Mouse (Mus musculus) gonadal fat pad, adult 2 months (tissue): Measurements from ENCODE around the gene Zfr. TPM values are rescaled to one million over a fixed set of nuclear protein-coding genes. Genes with fewer than 3 reads are reported as not detected.
"Not testable (repeated sequence)": the region's sequence is repeated elsewhere in the genome, so short reads cannot be mapped to it uniquely, and the experiment has no call there.

ENCODE experiments used
- DNase-seq: peaks from one replicate; pipeline ENCODE4 v3.0.0-alpha.2; 2012; ENCODE audit warnings: low read depth
- polyA plus RNA-seq: library from polyadenylated mRNA; depleted of rRNA; stranded (reverse); fragments of >200 nt; gene quantifications from 2 replicates; pipeline ENCODE4 v1.2.3, GENCODE M21; 2012; rRNA removed

Zfr gene
- polyA plus RNA-seq, 1 experiment = 124 TPM

- no peak for DNase-seq
These were observed 98.5 kb downstream of the Zfr start for GRCm38 (mm10) chr15:12216119-12216518.

DNA sequence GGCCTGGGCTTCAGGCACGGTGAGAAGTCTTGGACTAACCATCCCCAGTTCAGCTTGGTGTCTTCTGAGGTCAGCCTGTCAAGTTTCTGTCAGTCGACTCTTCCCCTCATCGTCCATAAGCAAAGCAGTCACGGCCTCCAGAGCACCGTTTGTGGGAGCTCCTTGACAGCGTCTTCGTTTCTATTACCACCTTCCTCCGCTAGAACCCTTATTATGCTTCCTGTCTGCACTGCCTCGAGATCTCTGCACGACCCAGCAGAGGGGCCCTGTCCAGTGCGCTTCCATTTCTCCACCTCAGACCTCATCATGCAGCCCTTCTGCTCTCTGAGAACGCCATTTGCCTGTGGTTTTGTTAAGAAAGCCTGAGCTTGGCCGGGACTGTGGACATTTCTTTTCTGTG lies 99.2 kb downstream of the Zfr start:
- DNase-seq = no peak

DNA sequence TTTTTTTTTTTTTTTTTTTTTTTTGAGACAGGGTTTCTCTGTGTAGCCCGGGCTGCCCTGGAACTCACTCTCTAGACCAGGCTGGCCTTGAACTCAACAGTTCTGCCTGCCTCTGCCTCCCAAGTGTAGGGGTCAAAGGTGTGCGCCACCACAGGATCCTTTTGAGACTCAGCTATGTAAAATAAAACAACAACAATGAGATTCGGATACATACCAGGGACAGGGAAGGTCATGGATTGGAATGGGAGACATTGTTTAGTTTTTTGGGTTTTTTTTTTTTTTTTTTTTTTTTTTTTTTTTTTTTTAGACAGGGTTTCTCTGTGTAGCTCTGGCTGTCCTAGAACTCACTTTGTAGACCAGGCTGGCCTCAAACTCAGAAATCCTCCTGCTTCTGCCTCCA lies 99.7 kb downstream of the Zfr start:
- not testable (repeated sequence) for DNase-seq

DNA sequence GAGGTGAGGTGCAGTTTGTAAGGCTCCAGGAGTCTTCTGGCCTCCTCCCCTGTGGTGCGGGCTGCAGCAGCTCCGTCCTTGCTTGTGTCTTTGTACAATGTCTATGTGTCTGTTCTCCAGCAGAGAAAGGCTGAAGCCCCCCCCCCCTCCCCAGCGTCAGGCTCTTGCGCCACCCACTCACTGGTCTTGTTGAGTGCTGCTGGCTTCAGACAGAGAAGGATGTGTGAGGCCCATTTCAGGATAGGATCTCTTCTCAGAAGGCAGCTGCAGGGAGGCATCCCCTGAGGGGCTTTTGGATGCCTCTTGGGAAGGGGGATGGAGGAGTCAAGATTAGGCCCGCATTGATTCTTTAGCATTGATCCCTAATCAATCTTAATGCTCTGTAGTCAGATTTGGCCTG lies 100.2 kb downstream of the Zfr start:
- no peak for DNase-seq

DNA sequence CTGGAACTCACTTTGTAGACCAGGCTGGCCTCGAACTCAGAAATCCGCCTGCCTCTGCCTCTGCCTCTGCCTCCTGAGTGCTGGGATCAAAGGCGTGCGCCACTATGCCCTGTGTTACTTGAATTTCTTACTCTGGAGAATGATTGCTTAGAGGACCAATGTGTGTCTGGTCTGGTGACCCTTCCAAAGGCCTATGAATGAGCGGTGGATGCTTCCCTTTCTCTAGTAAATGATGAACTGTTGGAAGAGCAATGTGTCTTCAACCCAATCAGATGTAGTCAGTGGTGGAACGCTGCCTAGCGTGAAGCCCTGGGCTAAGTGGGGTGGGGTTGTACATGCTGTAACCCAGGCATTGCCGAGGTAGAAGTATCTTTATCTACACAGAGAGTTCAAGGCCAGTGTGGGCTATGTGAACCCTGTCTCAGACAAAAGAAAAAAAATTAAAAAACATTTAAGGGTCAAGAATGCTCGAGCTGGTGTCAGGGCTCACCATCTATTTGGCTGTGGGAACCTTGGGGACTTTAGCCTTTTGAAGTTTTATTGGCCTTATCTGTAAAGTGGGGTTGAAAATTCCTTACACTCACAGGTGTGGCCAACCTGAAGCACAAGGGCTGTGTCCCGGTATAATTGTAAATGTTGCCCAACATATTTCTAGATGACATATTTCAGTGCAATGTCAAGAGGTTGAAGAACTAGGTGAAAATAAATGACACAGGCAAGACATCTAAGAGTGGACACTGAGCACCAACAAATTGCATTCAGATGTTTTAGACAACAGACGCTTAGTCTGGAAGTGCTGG lies 101.2 kb downstream of the Zfr start:
- no peak for DNase-seq

- no peak for DNase-seq
These were observed 103.5 kb downstream of the Zfr start for GRCm38 (mm10) chr15:12221131-12221530.

GRCm38 (mm10) chr15:12222564-12223302 lies 105.1 kb downstream of the Zfr start:
- DNase-seq = no peak

DNA sequence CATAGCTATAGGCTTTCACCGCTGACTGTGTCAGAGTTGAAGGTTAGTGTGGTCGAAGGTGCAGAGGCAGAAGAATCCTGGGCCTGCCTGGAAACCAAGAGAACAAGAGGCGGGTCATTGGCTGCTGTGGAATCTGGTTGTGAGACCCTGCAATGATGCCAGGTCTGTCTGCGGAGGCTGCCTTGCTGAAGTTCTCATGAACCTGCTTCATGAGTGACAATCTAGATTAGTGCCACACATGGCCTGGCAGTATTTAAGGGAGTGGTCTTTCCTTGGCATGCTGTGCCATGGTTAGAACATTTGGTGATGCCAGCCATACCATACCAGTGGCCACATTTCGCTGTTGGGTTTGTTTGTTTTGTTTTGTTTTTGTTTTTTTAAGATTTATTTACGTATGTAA lies 105.8 kb downstream of the Zfr start:
- DNase-seq = no peak

DNA sequence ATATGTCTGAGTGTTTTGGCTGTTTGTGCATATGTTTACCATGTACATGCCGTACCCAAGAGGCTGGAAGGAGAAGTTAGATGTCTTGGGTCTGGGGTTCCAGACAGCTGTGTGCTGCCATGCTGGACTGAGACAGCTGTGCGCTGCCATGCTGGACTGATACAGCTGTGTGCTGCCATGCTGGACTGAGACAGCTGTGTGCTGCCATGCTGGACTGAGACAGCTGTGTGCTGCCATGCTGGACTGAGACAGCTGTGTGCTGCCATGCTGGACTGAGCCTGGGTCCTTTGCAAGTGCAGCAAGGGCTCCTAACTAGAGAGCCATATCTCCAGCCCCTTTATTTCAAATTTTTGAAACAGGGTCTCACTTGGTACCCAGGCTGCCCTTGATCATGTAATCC lies 106.6 kb downstream of the Zfr start:
- no peak for DNase-seq

DNA sequence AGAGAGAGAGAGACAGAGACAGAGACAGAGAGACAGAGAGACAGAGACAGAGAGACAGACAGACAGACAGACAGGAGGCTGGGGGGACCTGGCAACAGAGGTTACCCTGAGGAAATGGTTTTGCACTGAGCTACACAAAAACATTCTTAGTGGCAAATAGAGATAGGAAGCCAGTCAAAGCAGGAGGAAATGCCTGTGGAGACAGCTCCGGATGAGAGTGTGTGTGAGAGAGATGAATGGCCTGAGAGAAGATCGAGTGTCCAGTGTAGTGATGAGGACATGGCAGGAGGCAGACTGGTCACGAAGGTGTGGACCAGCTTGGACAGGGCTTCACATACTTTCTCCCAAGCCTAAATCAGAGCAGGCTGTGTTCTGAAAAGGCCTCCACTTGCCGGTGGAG lies 107.4 kb downstream of the Zfr start:
- no peak for DNase-seq

GRCm38 (mm10) chr15:12226908-12227307 lies 109.3 kb downstream of the Zfr start:
- no peak for DNase-seq

GRCm38 (mm10) chr15:12227355-12227754 lies 109.7 kb downstream of the Zfr start:
- no peak for DNase-seq

GRCm38 (mm10) chr15:12229603-12230242 lies 112.1 kb downstream of the Zfr start:
- no peak for DNase-seq

DNA sequence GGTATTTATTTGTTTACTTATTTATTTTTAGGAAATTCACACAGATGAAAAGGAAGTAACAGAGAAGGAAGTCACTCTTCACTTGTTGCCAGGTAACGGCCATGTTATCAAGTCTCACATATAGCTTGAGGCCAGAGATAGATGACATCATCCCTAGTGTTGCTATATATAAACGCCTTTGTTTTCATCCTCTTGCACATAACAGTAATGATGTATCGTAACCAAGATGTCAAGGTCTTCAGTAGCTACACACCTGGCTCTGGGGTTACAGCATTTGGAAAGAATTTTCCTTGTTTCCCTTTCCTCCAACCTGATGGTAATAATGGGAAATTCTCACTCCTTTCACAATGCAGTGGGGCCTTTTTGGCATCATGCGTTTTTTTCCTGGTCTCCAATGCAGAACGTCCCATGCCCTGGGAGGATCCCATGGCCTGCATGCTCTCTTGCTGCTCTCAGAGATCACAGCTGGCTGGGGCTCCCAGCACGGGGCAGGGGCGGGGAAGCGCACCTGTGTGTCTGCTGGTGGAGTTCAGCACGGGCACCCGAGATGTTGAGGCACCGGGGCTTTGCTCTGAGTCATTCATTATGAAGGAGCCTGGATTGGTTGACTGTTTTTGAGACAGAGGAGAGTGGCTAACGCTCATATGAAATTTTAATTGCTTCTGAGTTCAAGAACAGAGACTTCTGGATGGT lies 112.8 kb downstream of the Zfr start:
- DNase-seq = no peak

DNA sequence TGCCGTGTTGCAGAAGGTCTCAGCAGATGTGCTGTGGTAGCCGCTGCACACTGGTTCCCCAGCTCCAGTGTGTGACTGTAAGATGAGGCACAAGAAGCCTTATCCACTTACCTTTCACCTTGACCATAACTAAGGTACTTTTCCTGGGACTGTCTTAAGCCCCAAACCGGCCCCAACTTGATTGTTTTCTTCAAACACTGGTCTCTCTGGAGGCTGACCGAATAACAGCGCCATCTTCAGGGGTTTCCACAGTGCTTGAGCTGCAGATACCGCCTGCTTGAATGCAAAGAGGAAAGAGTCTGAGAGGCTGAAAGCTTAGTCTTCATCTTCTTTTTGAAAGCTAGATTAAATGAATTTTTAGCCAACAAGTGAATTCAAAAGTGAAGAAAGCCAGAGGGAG lies 113.8 kb downstream of the Zfr start:
- no peak for DNase-seq

- DNase-seq = no peak
These were observed 114.8 kb downstream of the Zfr start for GRCm38 (mm10) chr15:12232429-12232828.

DNA sequence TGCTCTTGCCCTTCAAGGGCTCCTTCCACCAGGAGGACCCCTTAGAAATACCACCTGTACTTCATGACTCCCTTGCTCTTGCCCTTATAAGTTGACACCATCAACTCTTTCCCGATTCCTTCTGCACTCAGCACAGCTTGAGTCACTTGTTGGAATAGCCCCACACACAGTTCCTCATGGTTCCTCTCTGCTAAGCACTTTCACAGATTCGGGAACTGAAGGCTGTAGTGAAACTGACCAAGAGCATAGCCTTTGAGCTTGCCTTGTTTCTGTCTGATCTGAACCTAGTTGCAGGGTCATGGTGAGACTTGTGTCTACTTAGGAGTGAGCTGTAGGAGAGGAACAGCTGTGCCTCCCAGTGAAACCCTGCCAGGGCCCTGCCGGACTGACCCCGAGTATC lies 115.4 kb downstream of the Zfr start:
- no peak for DNase-seq

Other genes starting within 250 kb of the Zfr start
- gene Npr3, start 210.5 kb upstream of the Zfr start, polyA plus RNA-seq = 70.1 and 163 TPM in 2 replicates
- 14.6 and 15.7 TPM in 2 replicates for gene Sub1, start 120.8 kb upstream of the Zfr start, polyA plus RNA-seq
- 19.6 and 20.5 TPM in 2 replicates for gene Mtmr12, start 87.2 kb downstream of the Zfr start, polyA plus RNA-seq
- gene Golph3, start 203.6 kb downstream of the Zfr start, polyA plus RNA-seq = 76.3 and 102 TPM in 2 replicates
- gene 1810049J17Rik, start 204.1 kb downstream of the Zfr start, polyA plus RNA-seq = 0.47 TPM in 1 of 2 replicates, not detected in the other